ENCODE assay signal across 23 mouse cellular contexts in the genomic region with DNA sequence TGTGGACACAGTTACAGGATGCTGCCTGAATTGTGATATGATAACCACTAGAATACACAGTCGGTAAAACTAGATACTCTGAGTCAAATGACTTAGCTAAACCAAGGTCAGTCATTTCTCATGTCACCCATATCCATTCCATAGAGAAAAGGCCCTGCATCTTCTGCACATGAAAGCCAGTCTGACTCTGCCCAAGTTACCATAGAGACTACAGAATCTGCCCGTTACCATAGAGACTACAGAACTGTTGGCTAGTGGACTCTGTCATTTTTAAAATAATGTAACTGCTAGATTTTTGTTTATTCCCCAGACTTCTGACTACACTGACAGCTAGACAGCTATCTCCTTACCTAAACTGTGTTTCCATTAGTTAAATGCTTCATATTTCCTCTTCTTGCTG.
"Had no signal": no experiment of that assay in that cellular context is flagged by ENCODE, and none has a peak within 500 bp of the region (broad histone marks: within the 10 kb centered on the region; RNA-seq: fewer than 3 reads in every experiment).

No protein-coding gene starts in this region.

- H3K9ac ChIP-seq: limb, embryonic 13.5 days; liver, embryonic 12.5 days; liver, embryonic 15.5 days; lung, embryonic 15.5 days; neural tube, embryonic 13.5 days; stomach, embryonic 15.5 days had no signal

- H3K9me3 ChIP-seq: limb, embryonic 10.5 days; limb, embryonic 13.5 days; liver, embryonic 12.5 days; liver, embryonic 15.5 days; lung, embryonic 15.5 days; megakaryocyte, embryonic 14.5 days; midbrain, embryonic 10.5 days; neural tube, embryonic 13.5 days; stomach, embryonic 15.5 days had no signal

- H3K4me1 ChIP-seq: liver, embryonic 15.5 days; neural tube, embryonic 13.5 days had no signal

- H3K36me3 ChIP-seq: limb, embryonic 10.5 days; limb, embryonic 13.5 days; liver, embryonic 12.5 days; liver, embryonic 15.5 days; lung, embryonic 15.5 days; midbrain, embryonic 10.5 days; neural tube, embryonic 13.5 days; stomach, embryonic 15.5 days had no signal

- H3K4me3 ChIP-seq: limb, embryonic 10.5 days; limb, embryonic 13.5 days; liver, embryonic 12.5 days; liver, embryonic 15.5 days; lung, embryonic 15.5 days; megakaryocyte, embryonic 14.5 days; midbrain, embryonic 10.5 days; myocyte; neural tube, embryonic 13.5 days; stomach, embryonic 15.5 days had no signal

- H3K27ac ChIP-seq: limb, embryonic 10.5 days; limb, embryonic 13.5 days; liver, embryonic 12.5 days; liver, embryonic 15.5 days; lung, embryonic 15.5 days; midbrain, embryonic 10.5 days; neural tube, embryonic 13.5 days; stomach, embryonic 15.5 days had no signal

- DNase-seq: kidney, adult 18-20 months; kidney, adult 9 months; kidney, postnatal 14 days; kidney, postnatal 4 days; liver; lung, adult 18-20 months; lung, postnatal 10 days; lung, postnatal 36 days; retina, postnatal 1 day; right cerebral cortex, postnatal 25 days; spleen, adult 18-20 months; thymus, postnatal 25 days had no signal

- ATAC-seq: intestine, embryonic 16.5 days; liver, embryonic 12.5 days had no signal

- H3K4me2 ChIP-seq: limb, embryonic 13.5 days; liver, embryonic 12.5 days; liver, embryonic 15.5 days; lung, embryonic 15.5 days; neural tube, embryonic 13.5 days; stomach, embryonic 15.5 days had no signal
